Mouse (Mus musculus): Measurements from ENCODE around the gene Gjd3. TPM values are rescaled to one million over a fixed set of nuclear protein-coding genes. Genes with fewer than 3 reads are reported as not detected.

The Gjd3 gene
- polyA plus RNA-seq, 1 experiment = 0.05 TPM

- peaks cover 83% of the 10 kb centered on the region for H3K79me2 ChIP-seq (ENCODE audit: control insufficient read depth, insufficient read depth)
- peak overlapping the region; percentile 65 for H3K4me2 ChIP-seq (ENCODE audit: low read depth)
- H3K36me3 ChIP-seq (ENCODE audit: control insufficient read depth, insufficient read depth) = no peaks in the 10 kb centered on the region
- H3K4me3 ChIP-seq = no peak overlapping the region
- H3ac ChIP-seq (ENCODE audit: control insufficient read depth, insufficient read length) = no peak overlapping the region
- no peaks in the 10 kb centered on the region for H3K27me3 ChIP-seq (ENCODE audit: control insufficient read depth, insufficient read depth, insufficient read length)
- TF ChIP-seq E2F4 (IDR thresholded peaks at IDR 0.05; ENCODE audit: insufficient read depth) = no peak
- no peak for TF ChIP-seq TCF3 (IDR thresholded peaks at IDR 0.05; ENCODE audit: insufficient read length, low read depth)
- TF ChIP-seq POLR2AphosphoS2 (IDR thresholded peaks at IDR 0.05; ENCODE audit: insufficient read length, low read depth) = no peak
- no peak for TF ChIP-seq TCF12 (IDR thresholded peaks at IDR 0.05; ENCODE audit: insufficient read depth, poor library complexity, severe bottlenecking)
- no peak for TF ChIP-seq POLR2A (IDR thresholded peaks at IDR 0.05; ENCODE audit: insufficient read length, low read depth)
- no peak for TF ChIP-seq USF1 (IDR thresholded peaks at IDR 0.05; ENCODE audit: low read depth)
- TF ChIP-seq MYOD1 (IDR thresholded peaks at IDR 0.05; ENCODE audit: control insufficient read depth in 1 of 3, insufficient read length in 2 of 3, low read depth in 2 of 3) = no peak
- TF ChIP-seq CEBPB (IDR thresholded peaks at IDR 0.05; ENCODE audit: insufficient read depth, poor library complexity, severe bottlenecking) = no peak
- TF ChIP-seq REST (IDR thresholded peaks at IDR 0.05; ENCODE audit: insufficient read depth, insufficient read length) = no peak
- TF ChIP-seq MYOG (IDR thresholded peaks at IDR 0.05; ENCODE audit: control insufficient read depth in 1 of 3, insufficient read depth in 1 of 3, insufficient read length in 2 of 3, low read depth in 2 of 3) = no peak
- no peak for TF ChIP-seq MAX (IDR thresholded peaks at IDR 0.05; ENCODE audit: low read depth)
- no peak for TF ChIP-seq SRF (IDR thresholded peaks at IDR 0.05; ENCODE audit: control insufficient read depth, insufficient read length, low read depth)
These were observed 30.7 kb downstream of the Gjd3 start for GRCm38 (mm10) chr11:98952111-98952510.

GRCm38 (mm10) chr11:98951026-98951906, 31.6 kb downstream of the Gjd3 start:
- H3K4me3 ChIP-seq = no peak overlapping the region
- H3K36me3 ChIP-seq (ENCODE audit: control insufficient read depth, insufficient read depth) = no peaks in the 10 kb centered on the region
- TF ChIP-seq SRF (IDR thresholded peaks at IDR 0.05; ENCODE audit: control insufficient read depth, insufficient read length, low read depth) (no peak), TCF3 (IDR thresholded peaks at IDR 0.05; ENCODE audit: insufficient read length, low read depth) (no peak), MAX (IDR thresholded peaks at IDR 0.05; ENCODE audit: low read depth) (no peak), POLR2AphosphoS2 (IDR thresholded peaks at IDR 0.05; ENCODE audit: insufficient read length, low read depth) (peak; percentile 68), CEBPB (IDR thresholded peaks at IDR 0.05; ENCODE audit: insufficient read depth, poor library complexity, severe bottlenecking) (no peak), E2F4 (IDR thresholded peaks at IDR 0.05; ENCODE audit: insufficient read depth) (no peak), MYOD1 (IDR thresholded peaks at IDR 0.05; ENCODE audit: control insufficient read depth in 1 of 3, insufficient read length in 2 of 3, low read depth in 2 of 3) (peak in 1 of 3 experiments; percentile 54), MYOG (IDR thresholded peaks at IDR 0.05; ENCODE audit: control insufficient read depth in 1 of 3, insufficient read depth in 1 of 3, insufficient read length in 2 of 3, low read depth in 2 of 3) (peak in 1 of 3 experiments; percentile 46), REST (IDR thresholded peaks at IDR 0.05; ENCODE audit: insufficient read depth, insufficient read length) (no peak), USF1 (IDR thresholded peaks at IDR 0.05; ENCODE audit: low read depth) (no peak), POLR2A (IDR thresholded peaks at IDR 0.05; ENCODE audit: insufficient read length, low read depth) (peak; percentile 70), TCF12 (IDR thresholded peaks at IDR 0.05; ENCODE audit: insufficient read depth, poor library complexity, severe bottlenecking) (no peak)

GRCm38 (mm10) chr11:98950484-98950883, 32.3 kb downstream of the Gjd3 start:
- H3K4me3 ChIP-seq = no peak overlapping the region

More at GRCm38 (mm10) chr11:98951026-98951906, 31.6 kb downstream of the Gjd3 start:
- Histone ChIP-seq H3K4me2 (ENCODE audit: low read depth) (peak overlapping the region; percentile 65), H3K27me3 (ENCODE audit: control insufficient read depth, insufficient read depth, insufficient read length) (no peaks in the 10 kb centered on the region), H3ac (ENCODE audit: control insufficient read depth, insufficient read length) (no peak overlapping the region), H3K79me2 (ENCODE audit: control insufficient read depth, insufficient read depth) (peaks cover 81% of the 10 kb centered on the region)

GRCm38 (mm10) chr11:98949958-98950460, 32.8 kb downstream of the Gjd3 start:
- no peaks in the 10 kb centered on the region for H3K27me3 ChIP-seq (ENCODE audit: control insufficient read depth, insufficient read depth, insufficient read length)
- no peak overlapping the region for H3K4me3 ChIP-seq
- H3K36me3 ChIP-seq (ENCODE audit: control insufficient read depth, insufficient read depth) = no peaks in the 10 kb centered on the region
- H3K79me2 ChIP-seq (ENCODE audit: control insufficient read depth, insufficient read depth) = peaks cover 85% of the 10 kb centered on the region
- H3ac ChIP-seq (ENCODE audit: control insufficient read depth, insufficient read length) = no peak overlapping the region
- H3K4me2 ChIP-seq (ENCODE audit: low read depth) = no peak overlapping the region
- no peak for TF ChIP-seq REST (IDR thresholded peaks at IDR 0.05; ENCODE audit: insufficient read depth, insufficient read length)
- TF ChIP-seq MYOG (IDR thresholded peaks at IDR 0.05; ENCODE audit: control insufficient read depth in 1 of 3, insufficient read depth in 1 of 3, insufficient read length in 2 of 3, low read depth in 2 of 3) = no peak
- TF ChIP-seq E2F4 (IDR thresholded peaks at IDR 0.05; ENCODE audit: insufficient read depth) = no peak
- no peak for TF ChIP-seq POLR2AphosphoS2 (IDR thresholded peaks at IDR 0.05; ENCODE audit: insufficient read length, low read depth)
- TF ChIP-seq USF1 (IDR thresholded peaks at IDR 0.05; ENCODE audit: low read depth) = no peak
- no peak for TF ChIP-seq MYOD1 (IDR thresholded peaks at IDR 0.05; ENCODE audit: control insufficient read depth in 1 of 3, insufficient read length in 2 of 3, low read depth in 2 of 3)
- TF ChIP-seq TCF12 (IDR thresholded peaks at IDR 0.05; ENCODE audit: insufficient read depth, poor library complexity, severe bottlenecking) = no peak
- TF ChIP-seq MAX (IDR thresholded peaks at IDR 0.05; ENCODE audit: low read depth) = no peak

More at GRCm38 (mm10) chr11:98950484-98950883, 32.3 kb downstream of the Gjd3 start:
- TF ChIP-seq MYOD1 (IDR thresholded peaks at IDR 0.05; ENCODE audit: control insufficient read depth in 1 of 3, insufficient read length in 2 of 3, low read depth in 2 of 3) = no peak
- TF ChIP-seq POLR2AphosphoS2 (IDR thresholded peaks at IDR 0.05; ENCODE audit: insufficient read length, low read depth) = no peak
- TF ChIP-seq CEBPB (IDR thresholded peaks at IDR 0.05; ENCODE audit: insufficient read depth, poor library complexity, severe bottlenecking) = no peak
- no peak for TF ChIP-seq MYOG (IDR thresholded peaks at IDR 0.05; ENCODE audit: control insufficient read depth in 1 of 3, insufficient read depth in 1 of 3, insufficient read length in 2 of 3, low read depth in 2 of 3)
- no peak for TF ChIP-seq REST (IDR thresholded peaks at IDR 0.05; ENCODE audit: insufficient read depth, insufficient read length)
- TF ChIP-seq USF1 (IDR thresholded peaks at IDR 0.05; ENCODE audit: low read depth) = no peak
- no peak for TF ChIP-seq MAX (IDR thresholded peaks at IDR 0.05; ENCODE audit: low read depth)
- TF ChIP-seq TCF12 (IDR thresholded peaks at IDR 0.05; ENCODE audit: insufficient read depth, poor library complexity, severe bottlenecking) = no peak
- TF ChIP-seq POLR2A (IDR thresholded peaks at IDR 0.05; ENCODE audit: insufficient read length, low read depth) = no peak
- TF ChIP-seq E2F4 (IDR thresholded peaks at IDR 0.05; ENCODE audit: insufficient read depth) = no peak
- TF ChIP-seq SRF (IDR thresholded peaks at IDR 0.05; ENCODE audit: control insufficient read depth, insufficient read length, low read depth) = no peak
- no peaks in the 10 kb centered on the region for H3K36me3 ChIP-seq (ENCODE audit: control insufficient read depth, insufficient read depth)
- H3K27me3 ChIP-seq (ENCODE audit: control insufficient read depth, insufficient read depth, insufficient read length) = no peaks in the 10 kb centered on the region
- peaks cover 84% of the 10 kb centered on the region for H3K79me2 ChIP-seq (ENCODE audit: control insufficient read depth, insufficient read depth)
- no peak overlapping the region for H3K4me2 ChIP-seq (ENCODE audit: low read depth)
- H3ac ChIP-seq (ENCODE audit: control insufficient read depth, insufficient read length) = no peak overlapping the region

Measured in myocyte (in vitro differentiated cells).